Mouse (Mus musculus) embryonic facial prominence, embryonic 11.5 days (tissue): ENCODE measurements at regions not wholly inside any gene's neighbourhood (a gene's known extent, or its start where the extent isn't known, plus 50 kb on each side); places are given as distances from the start of the nearest gene placed in this dataset.

Experiments used
- ATAC-seq: fragments of 200-750 bp; cut with Nextera tagmentation; replicated peaks from 2 replicates; pipeline ENCODE4 v1.8.0; 2017; ENCODE audit warnings: low read depth; ENCODE audit not compliant: insufficient number of reproducible peaks, low FRiP score, low TSS enrichment
- DNase-seq: peaks from one replicate; pipeline ENCODE4 v3.0.0-alpha.2; 2015; ENCODE audit warnings: low spot score
- H3K27ac ChIP-seq: fragments of 300-500 bp; sonication (generic); replicated peaks from 2 replicates; pipeline ENCODE4 v1.5.1; 2014; ENCODE audit warnings: mild to moderate bottlenecking, low read depth, low read length, control low read depth
- H3K27me3 ChIP-seq: fragments of 300-500 bp; sonication (generic); 2 replicates; pipeline ENCODE4 v1.6.1; 2014; ENCODE audit warnings: mild to moderate bottlenecking, low read length, moderate library complexity, mixed read lengths; ENCODE audit not compliant: control insufficient read depth, insufficient read depth
- H3K36me3 ChIP-seq: fragments of 300-500 bp; sonication (generic); replicated peaks from 2 replicates; pipeline ENCODE4 v1.6.1; 2014; ENCODE audit warnings: low read depth, mild to moderate bottlenecking, low read length, moderate library complexity, mixed read lengths; ENCODE audit not compliant: control insufficient read depth, insufficient read depth
- H3K4me1 ChIP-seq: fragments of 300-500 bp; sonication (generic); 2 replicates; pipeline ENCODE4 v1.6.1; 2014; ENCODE audit warnings: low read length, mixed read lengths; ENCODE audit not compliant: control insufficient read depth, insufficient read depth
- H3K4me2 ChIP-seq: fragments of 300-500 bp; sonication (generic); 2 replicates; pipeline ENCODE4 v1.6.1; 2014; ENCODE audit warnings: low read depth, mild to moderate bottlenecking, control low read depth, low read length, moderate library complexity
- H3K4me3 ChIP-seq: fragments of 300-500 bp; sonication (generic); 2 replicates; pipeline ENCODE4 v1.5.1; 2014; ENCODE audit warnings: low read depth, low read length, control low read depth
- H3K9ac ChIP-seq: fragments of 300-500 bp; sonication (generic); replicated peaks from 2 replicates; pipeline ENCODE4 v1.6.1; 2014; ENCODE audit warnings: mild to moderate bottlenecking, control low read depth, low read length
- H3K9me3 ChIP-seq: fragments of 300-500 bp; sonication (generic); replicated peaks from 2 replicates; pipeline ENCODE4 v1.6.1; 2016; ENCODE audit warnings: mild to moderate bottlenecking, low read length, inconsistent platforms, mixed read lengths; ENCODE audit not compliant: control insufficient read depth
- WGBS: fragments of 180-500 bp; shearing (Covaris S2); extraction: QIAGEN DNeasy Blood & Tissue Kit; methylation state at CpG from one replicate; pipeline ENCODE4 v1.1.7; 2014; 5-methylcytosine and 5-hydroxymethylcytosine counted together

DNA sequence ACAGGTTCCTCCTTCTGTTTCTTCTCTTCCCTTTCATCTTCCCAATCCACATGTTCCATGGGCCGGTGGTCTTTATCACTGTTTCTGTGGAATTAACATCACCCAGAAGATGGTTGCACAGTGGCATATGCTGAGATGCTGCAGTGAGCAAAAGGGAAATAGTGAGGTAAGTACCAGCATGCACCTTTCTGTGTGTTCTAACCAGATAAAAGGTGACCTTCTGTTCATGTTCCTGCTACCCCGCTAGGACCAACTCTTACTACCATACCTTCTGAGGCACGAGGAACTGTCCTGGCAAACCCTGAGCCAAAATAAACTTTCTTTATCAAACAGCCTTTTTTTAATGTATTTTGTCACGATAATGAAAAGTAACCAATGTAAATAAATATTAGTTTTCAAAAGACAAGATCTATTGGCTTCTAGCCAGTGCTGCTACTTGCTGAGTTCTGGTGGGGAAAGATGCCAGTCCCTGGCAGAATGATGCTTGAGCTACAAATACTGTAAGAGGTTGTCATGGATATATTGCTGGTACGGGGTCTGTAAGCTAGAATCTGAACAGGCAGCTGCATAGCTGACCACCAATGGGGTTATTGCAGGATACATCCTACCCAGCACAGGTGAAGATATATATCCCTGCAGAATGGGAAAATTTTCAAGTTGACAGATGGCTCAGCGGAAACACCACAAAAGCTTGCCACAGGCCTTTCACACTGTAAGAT lies 264.1 kb downstream of the Rdh14 start:
- no peak for ATAC-seq
- Histone ChIP-seq H3K27me3 (no peaks in the 10 kb centered on the region), H3K36me3 (no peaks in the 10 kb centered on the region), H3K4me1 (no peaks in the 10 kb centered on the region), H3K27ac (no peak overlapping the region), H3K4me2 (no peak overlapping the region), H3K4me3 (no peak overlapping the region), H3K9me3 (no peaks in the 10 kb centered on the region), H3K9ac (no peak overlapping the region)
- DNase-seq: no peak
- WGBS: 87% methylated on average over 6 of the region's 6 CpGs

DNA sequence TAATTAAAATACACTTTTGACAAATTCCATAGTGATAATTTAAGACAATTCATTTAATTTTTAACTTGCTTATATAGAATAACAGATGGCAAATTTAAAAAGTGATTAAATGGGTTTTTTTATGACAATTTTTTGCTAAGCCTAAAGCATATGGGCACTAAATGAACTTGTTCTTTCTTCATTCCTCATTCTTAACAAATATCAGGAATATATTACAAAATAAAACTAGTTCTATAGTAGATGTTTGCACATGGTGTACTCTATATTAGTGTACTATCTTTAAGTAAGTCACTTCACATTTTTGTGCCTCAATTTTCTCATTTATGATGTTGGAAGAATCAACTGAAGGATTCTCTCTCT lies 264.6 kb downstream of the Rdh14 start:
- Histone ChIP-seq H3K9me3 (no peaks in the 10 kb centered on the region), H3K9ac (no peak overlapping the region), H3K27ac (no peak overlapping the region), H3K4me2 (no peak overlapping the region), H3K4me3 (no peak overlapping the region), H3K36me3 (no peaks in the 10 kb centered on the region), H3K4me1 (no peaks in the 10 kb centered on the region), H3K27me3 (no peaks in the 10 kb centered on the region)
- ATAC-seq (no peak), DNase-seq (no peak)

DNA sequence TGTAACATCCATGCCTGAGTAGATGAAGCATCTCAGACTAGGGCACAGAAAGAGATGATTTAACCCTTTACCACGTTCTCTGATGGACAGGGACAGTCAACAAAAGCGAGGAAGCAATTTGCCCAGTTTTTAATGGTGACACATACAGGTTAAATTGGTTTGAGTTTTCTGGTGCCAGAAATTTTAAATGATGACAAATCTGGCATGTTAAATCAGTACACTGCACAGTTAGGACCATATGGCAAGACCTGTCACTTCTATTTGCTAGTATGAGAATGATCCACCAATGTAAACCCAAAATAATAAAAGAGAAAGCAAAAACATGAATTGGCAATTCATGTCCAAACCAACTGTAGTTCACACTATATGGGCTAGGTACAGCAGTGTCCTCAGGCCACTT lies 268.3 kb downstream of the Rdh14 start:
- WGBS: 79% methylated on average over 2 of the region's 2 CpGs
- Histone ChIP-seq H3K27me3 (no peaks in the 10 kb centered on the region), H3K27ac (no peak overlapping the region), H3K9ac (no peak overlapping the region), H3K36me3 (no peaks in the 10 kb centered on the region), H3K4me2 (no peak overlapping the region), H3K9me3 (no peaks in the 10 kb centered on the region), H3K4me1 (no peaks in the 10 kb centered on the region), H3K4me3 (no peak overlapping the region)
- DNase-seq: no peak
- no peak for ATAC-seq

DNA sequence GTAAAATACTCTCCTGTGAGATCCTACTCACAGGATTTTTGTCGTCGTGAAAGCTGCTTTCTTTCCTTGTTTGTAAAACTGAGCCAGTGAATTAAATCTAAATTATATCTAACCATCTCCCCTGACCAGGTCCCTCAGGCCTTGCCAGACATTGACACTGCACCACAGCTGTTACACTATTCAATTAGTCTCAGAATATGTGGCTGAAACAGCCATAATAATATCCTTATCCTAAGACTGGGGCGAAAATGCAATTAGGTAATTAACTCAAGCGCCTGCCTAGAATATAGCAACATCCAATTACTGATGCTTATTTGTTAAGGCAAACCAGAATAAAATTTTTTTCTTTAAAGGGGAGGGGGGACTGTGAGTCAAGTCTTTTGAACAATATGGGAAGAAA lies 296.2 kb downstream of the Rdh14 start:
- WGBS: 73% methylated on average over 4 of the region's 4 CpGs
- no peak overlapping the region for H3K27ac ChIP-seq
- no peak for ATAC-seq
- H3K4me1 ChIP-seq: no peaks in the 10 kb centered on the region
- no peak for DNase-seq
- H3K4me3 ChIP-seq: no peak overlapping the region
- H3K36me3 ChIP-seq: no peaks in the 10 kb centered on the region
- H3K9me3 ChIP-seq: no peaks in the 10 kb centered on the region
- H3K4me2 ChIP-seq: no peak overlapping the region
- H3K9ac ChIP-seq: no peak overlapping the region
- no peaks in the 10 kb centered on the region for H3K27me3 ChIP-seq
